Mouse (Mus musculus) limb, embryonic 11.5 days (tissue): ENCODE results near the gene Cym. TPM values are rescaled to one million over a fixed set of nuclear protein-coding genes. Genes with fewer than 3 reads are reported as not detected.

Experiments used
- ATAC-seq: fragments of 200-750 bp; cut with Nextera tagmentation; 2 replicates; pipeline ENCODE4 v1.8.0; 2017; ENCODE audit warnings: low read depth; ENCODE audit not compliant: insufficient number of reproducible peaks, low FRiP score, low TSS enrichment
- DNase-seq: peaks from one replicate; pipeline ENCODE4 v3.0.0-alpha.2; 2015; ENCODE audit warnings: low spot score
- H3K27ac ChIP-seq: fragments of 300-500 bp; sonication (generic); replicated peaks from 2 replicates; pipeline ENCODE4 v1.5.1; 2014; ENCODE audit warnings: low read depth, mild to moderate bottlenecking, low read length
- H3K27me3 ChIP-seq: fragments of 300-500 bp; sonication (generic); 2 replicates; pipeline ENCODE4 v1.6.1; 2014; ENCODE audit warnings: mild to moderate bottlenecking, low read length, mixed read lengths; ENCODE audit not compliant: control insufficient read depth, insufficient read depth
- H3K36me3 ChIP-seq: fragments of 300-500 bp; sonication (generic); 2 replicates; pipeline ENCODE4 v1.6.1; 2014; ENCODE audit warnings: mild to moderate bottlenecking, low read length, moderate library complexity, mixed read lengths; ENCODE audit not compliant: control insufficient read depth, insufficient read depth
- H3K4me1 ChIP-seq: fragments of 300-500 bp; sonication (generic); 2 replicates; pipeline ENCODE4 v1.6.1; 2014; ENCODE audit warnings: low read length, mixed read lengths; ENCODE audit not compliant: control insufficient read depth, insufficient read depth
- H3K4me2 ChIP-seq: fragments of 300-500 bp; sonication (generic); 2 replicates; pipeline ENCODE4 v1.6.1; 2014; ENCODE audit warnings: low read depth, mild to moderate bottlenecking, moderate library complexity; ENCODE audit not compliant: severe bottlenecking
- H3K4me3 ChIP-seq: fragments of 300-500 bp; sonication (generic); 2 replicates; pipeline ENCODE4 v1.5.1; 2014; ENCODE audit warnings: low read depth, low read length
- H3K9ac ChIP-seq: fragments of 300-500 bp; sonication (generic); 2 replicates; pipeline ENCODE4 v1.6.1; 2014; ENCODE audit warnings: mild to moderate bottlenecking, low read length
- H3K9me3 ChIP-seq: fragments of 300-500 bp; sonication (generic); 2 replicates; pipeline ENCODE4 v1.6.1; 2016; ENCODE audit warnings: low read length; ENCODE audit not compliant: control insufficient read depth
- WGBS: fragments of 180-500 bp; shearing (Covaris S2); extraction: QIAGEN DNeasy Blood & Tissue Kit; methylation state at CpG from one replicate; pipeline ENCODE4 v1.1.7; 2014; 5-methylcytosine and 5-hydroxymethylcytosine counted together
- polyA plus RNA-seq: library from polyadenylated mRNA; unstranded; fragments of >200 nt; fragmentation: Nextera tagmentation; extraction: Ambion mirVana; gene quantifications from 2 replicates; pipeline ENCODE4 v1.2.1, GENCODE M21; 2014

Cym gene
- polyA plus RNA-seq, 1 experiment from 2014 or later, result not detected

DNA sequence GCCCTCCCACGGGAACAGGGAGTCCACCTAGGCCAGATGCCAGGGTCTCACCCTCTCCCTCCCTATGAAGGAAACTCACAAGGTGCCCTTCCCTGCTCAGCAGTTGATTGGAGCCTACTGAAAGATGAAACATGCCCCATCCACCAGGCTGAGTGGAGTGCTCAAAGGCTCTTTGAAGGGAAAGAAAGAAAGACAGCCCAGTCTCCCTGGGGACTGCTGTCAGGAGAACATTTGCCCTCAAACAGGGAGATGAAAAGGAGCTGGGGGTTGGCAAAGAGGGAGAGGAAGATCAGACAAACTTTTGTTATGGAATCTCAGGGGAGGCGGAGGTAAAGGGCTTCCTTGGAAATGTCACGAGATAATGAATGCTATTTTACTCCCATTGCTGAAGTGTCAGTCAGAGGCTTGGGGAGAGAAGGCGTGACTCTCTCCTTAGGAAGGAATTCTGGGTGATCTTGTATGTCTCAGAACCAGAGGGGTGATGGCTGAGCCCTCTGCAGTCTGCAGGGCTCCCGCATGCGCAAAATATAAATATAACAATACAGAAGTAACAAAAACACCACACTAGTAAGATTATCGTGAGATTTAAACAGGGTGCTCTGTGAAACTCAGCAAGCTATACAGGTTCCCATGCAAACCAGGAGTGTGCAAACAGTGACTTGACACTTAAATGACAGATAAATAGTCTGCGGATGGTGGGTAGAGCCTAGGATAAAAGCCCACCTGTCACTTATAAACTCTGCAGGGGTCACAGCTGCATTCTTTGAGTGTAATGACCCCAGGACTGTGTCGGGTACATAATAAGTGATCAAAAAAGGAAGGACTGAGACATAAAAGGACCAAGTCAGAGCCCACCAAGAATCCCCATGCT is 20.0 kb downstream of the Cym start:
- Histone ChIP-seq H3K4me1 (no peaks in the 10 kb centered on the region), H3K9ac (no peak overlapping the region), H3K4me2 (no peak overlapping the region), H3K36me3 (no peaks in the 10 kb centered on the region), H3K4me3 (no peak overlapping the region), H3K9me3 (no peaks in the 10 kb centered on the region), H3K27me3 (no peaks in the 10 kb centered on the region), H3K27ac (no peak overlapping the region)
- 43% methylated on average over 9 of the region's 9 CpGs for WGBS
- no peak for DNase-seq
- no peak for ATAC-seq

DNA sequence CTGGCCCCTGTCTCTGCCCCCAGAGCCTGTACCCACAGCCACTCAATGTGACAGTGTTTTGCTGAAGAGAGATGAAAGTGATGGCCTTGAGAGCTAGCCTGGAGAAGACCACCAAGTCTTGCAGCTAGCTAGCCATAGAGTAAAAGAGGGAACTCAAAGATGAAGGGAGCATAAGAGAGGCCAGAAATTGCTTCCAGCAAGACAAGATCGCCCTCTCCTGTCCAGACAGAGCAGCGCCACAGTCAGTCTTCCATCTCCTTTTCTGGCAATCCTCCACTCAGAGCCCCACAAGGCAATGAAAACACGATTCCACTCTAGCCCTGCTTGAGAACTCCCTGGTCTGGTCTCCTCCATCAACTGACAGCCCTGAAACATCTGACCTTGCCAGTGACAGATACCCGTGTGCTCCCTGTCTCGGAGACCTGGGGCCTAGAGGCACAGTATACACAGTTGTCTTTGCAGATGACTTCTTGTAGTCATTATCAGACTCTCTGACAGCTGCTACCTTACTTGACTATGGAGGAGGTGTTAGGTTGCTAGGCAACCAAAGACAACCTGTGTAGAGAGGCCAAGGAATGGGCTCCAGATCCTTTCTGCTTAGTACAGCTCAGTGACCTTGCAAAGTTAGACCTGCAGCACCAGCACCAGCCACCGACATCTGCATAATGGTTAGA is 33.2 kb downstream of the Cym start:
- no peaks in the 10 kb centered on the region for H3K36me3 ChIP-seq
- H3K9me3 ChIP-seq, result no peaks in the 10 kb centered on the region
- no peaks in the 10 kb centered on the region for H3K27me3 ChIP-seq
- no peak overlapping the region for H3K9ac ChIP-seq
- H3K4me2 ChIP-seq, result no peak overlapping the region
- DNase-seq, result peak; percentile 39
- H3K27ac ChIP-seq, result no peak overlapping the region
- ATAC-seq, result no peak
- no peak overlapping the region for H3K4me3 ChIP-seq
- 46% methylated on average over 6 of the region's 6 CpGs for WGBS
- H3K4me1 ChIP-seq, result no peaks in the 10 kb centered on the region

DNA sequence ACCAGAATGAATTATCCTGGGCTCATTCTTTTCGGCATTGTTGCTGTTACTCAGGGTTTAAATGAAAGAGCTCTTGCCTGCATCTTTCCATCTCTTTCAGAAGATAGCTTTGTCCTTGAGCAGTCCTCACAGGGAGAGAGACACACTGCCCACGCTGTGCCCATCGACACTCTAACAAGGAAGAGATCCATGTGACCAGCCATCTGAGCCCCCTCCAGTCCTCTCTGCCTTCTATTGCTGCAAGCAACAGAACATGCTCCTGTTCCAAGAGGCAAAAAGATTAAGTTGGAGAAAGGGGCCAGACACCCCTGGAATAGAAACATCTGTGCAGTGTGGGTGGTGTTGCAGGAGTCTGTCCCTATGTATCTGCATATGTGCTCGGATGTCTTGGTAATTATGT is 34.5 kb downstream of the Cym start:
- no peak overlapping the region for H3K4me2 ChIP-seq
- H3K9me3 ChIP-seq, result no peaks in the 10 kb centered on the region
- no peaks in the 10 kb centered on the region for H3K27me3 ChIP-seq
- no peaks in the 10 kb centered on the region for H3K4me1 ChIP-seq
- ATAC-seq (no peak), DNase-seq (no peak)
- H3K36me3 ChIP-seq, result no peaks in the 10 kb centered on the region
- no peak overlapping the region for H3K9ac ChIP-seq
- no peak overlapping the region for H3K27ac ChIP-seq
- 82% methylated on average over 4 of the region's 4 CpGs for WGBS
- no peak overlapping the region for H3K4me3 ChIP-seq

DNA sequence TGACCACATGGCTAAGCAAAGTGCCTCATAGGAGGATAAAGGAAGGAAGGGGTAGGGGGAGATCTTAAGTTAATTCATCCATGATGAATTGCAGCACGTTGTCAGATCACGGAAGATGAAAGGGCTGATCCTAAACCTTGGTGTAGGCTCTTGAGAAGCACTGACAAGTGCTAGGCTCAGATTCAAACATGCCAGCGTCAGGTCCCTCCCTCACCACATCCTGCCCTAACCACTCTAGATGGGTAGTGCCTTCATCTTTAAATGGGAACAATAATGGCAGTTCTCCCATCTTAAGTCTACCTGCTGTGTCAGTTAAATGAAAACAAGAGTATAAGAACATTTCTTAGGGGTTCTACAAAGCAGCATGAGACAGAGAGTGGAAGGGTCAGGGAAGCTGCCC is 35.9 kb downstream of the Cym start:
- ATAC-seq, result no peak

DNA sequence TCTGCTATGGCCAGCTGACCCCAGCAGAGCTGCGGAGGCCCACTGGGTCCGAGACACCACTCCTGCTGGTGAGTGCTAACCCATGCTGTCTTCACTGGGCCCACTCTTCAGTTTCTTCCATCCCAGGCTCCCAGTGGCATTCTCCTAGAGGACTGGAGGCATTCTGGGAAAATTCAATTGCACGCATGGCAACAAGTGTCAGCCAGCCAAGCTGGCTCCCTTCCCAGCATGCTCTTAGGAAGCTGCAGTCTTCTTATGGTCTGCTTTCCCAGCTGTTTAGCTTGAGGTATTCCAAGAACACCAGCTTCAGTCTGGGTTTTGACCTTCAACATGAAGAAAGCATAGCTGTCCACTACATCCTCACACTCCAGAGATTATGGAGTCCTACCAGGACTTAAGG is 38.4 kb downstream of the Cym start:
- Histone ChIP-seq H3K4me2 (no peak overlapping the region), H3K27me3 (no peaks in the 10 kb centered on the region), H3K27ac (no peak overlapping the region), H3K9me3 (no peaks in the 10 kb centered on the region), H3K4me1 (no peaks in the 10 kb centered on the region), H3K4me3 (no peak overlapping the region), H3K36me3 (no peaks in the 10 kb centered on the region), H3K9ac (no peak overlapping the region)
- WGBS, result 84% methylated on average over 3 of the region's 3 CpGs
- ATAC-seq (no peak), DNase-seq (no peak)

More for the DNA sequence above, 35.9 kb downstream of the Cym start:
- Histone ChIP-seq H3K9me3 (no peaks in the 10 kb centered on the region), H3K9ac (no peak overlapping the region), H3K27me3 (no peaks in the 10 kb centered on the region), H3K4me1 (no peaks in the 10 kb centered on the region), H3K4me2 (no peak overlapping the region), H3K4me3 (no peak overlapping the region), H3K27ac (no peak overlapping the region), H3K36me3 (no peaks in the 10 kb centered on the region)
- WGBS, result 80% methylated on average over 3 of the region's 3 CpGs
- no peak for DNase-seq

DNA sequence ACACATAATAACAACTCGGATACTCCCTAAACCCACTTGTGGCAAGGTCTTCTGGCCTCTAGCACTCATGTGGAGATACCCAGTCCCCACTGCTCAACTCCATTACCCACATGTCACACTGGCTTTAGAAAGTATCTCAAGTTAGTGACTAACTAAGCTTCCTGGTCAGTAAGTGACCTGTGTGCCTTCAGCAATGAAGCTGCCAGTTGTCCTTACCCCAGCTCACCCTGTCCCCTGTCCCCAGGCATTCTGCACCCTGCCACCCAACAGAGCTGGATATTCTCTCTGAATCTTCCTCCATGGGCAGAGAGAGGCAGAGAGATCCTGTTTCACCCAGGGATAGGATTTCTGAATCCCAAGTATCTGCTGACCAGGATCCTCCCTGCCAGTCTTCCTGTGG is 38.8 kb downstream of the Cym start, which contains the start of gene Kcna10:
Gene Kcna10, plus strand, starts transcription at position 301 of the 400 bp plus-strand sequence.
- Histone ChIP-seq H3K4me2 (no peak within 1 kb of the TSS), H3K27me3 (no peaks in the 10 kb centered on the region), H3K9me3 (no peaks in the 10 kb centered on the region), H3K27ac (no peak within 1 kb of the TSS), H3K9ac (no peak within 1 kb of the TSS), H3K4me1 (no peaks in the 10 kb centered on the region), H3K4me3 (no peak within 1 kb of the TSS), H3K36me3 (no peaks in the 10 kb centered on the region)
- 91% methylated on average over 1 of the region's 1 CpGs for WGBS
- ATAC-seq, result no peak
- no peak for DNase-seq

DNA sequence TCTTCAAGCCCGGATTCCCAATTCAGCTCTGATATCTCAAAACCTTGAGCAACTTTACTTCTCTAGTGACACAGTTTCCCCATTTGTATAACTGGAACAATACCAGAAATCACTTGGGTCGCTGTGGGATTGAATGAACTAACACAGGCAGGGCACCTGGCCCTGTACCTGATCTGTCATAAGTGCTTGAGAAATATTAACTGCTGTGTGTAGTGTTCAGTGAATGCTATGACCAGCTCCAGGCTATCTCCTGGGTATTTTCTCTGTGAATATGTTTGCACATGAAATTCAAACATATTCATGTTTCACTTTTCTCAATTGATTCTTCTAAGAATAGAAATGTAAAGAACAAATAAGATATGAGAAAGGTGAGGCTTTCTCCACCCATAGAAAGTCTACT is 40.7 kb downstream of the Cym start:
- H3K4me3 ChIP-seq, result no peak overlapping the region
- H3K9me3 ChIP-seq, result no peaks in the 10 kb centered on the region
- no peak overlapping the region for H3K9ac ChIP-seq
- no peaks in the 10 kb centered on the region for H3K36me3 ChIP-seq
- H3K27me3 ChIP-seq, result no peaks in the 10 kb centered on the region
- 74% methylated on average over 2 of the region's 2 CpGs for WGBS
- no peak overlapping the region for H3K27ac ChIP-seq
- no peak overlapping the region for H3K4me2 ChIP-seq
- DNase-seq (no peak), ATAC-seq (no peak)
- no peaks in the 10 kb centered on the region for H3K4me1 ChIP-seq

DNA sequence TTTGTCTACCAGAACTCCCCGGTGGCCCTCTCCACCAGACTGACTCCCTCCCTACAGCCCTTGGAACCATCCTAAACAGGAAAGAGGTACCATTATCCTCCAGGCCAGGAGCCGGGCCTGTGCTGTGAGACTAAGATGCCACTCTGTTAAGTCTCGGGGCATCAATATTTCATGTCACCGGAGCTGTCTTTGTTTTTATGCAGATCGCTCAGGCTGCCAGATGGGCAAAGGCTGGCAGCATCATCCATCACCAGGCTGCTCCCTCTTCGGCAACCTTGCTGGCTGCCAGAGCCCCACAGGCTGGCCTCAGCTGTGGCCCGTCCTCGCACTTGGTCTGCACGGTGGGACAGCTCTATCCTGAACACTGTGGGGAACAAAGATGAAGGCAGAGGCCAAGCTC is 45.0 kb downstream of the Cym start:
- no peak overlapping the region for H3K27ac ChIP-seq
- H3K4me2 ChIP-seq, result no peak overlapping the region
- H3K4me3 ChIP-seq, result no peak overlapping the region
- DNase-seq (no peak), ATAC-seq (no peak)
- WGBS, result 66% methylated on average over 9 of the region's 9 CpGs
- no peaks in the 10 kb centered on the region for H3K4me1 ChIP-seq
- H3K9me3 ChIP-seq, result no peaks in the 10 kb centered on the region
- H3K27me3 ChIP-seq, result no peaks in the 10 kb centered on the region
- no peaks in the 10 kb centered on the region for H3K36me3 ChIP-seq
- no peak overlapping the region for H3K9ac ChIP-seq
